Mouse (Mus musculus) kidney, adult 10 weeks (tissue): ENCODE results near the gene Otc. TPM values are rescaled to one million over a fixed set of nuclear protein-coding genes. Genes with fewer than 3 reads are reported as not detected.

Experiments used
- polyA plus RNA-seq: library from polyadenylated mRNA; stranded (reverse); fragments of 350-450 nt; fragmentation: Illumina TruSeq; extraction: RNeasy Lipid Tissue Mini Kit (QIAGEN cat#74804); gene quantifications from one replicate; pipeline ENCODE4 v1.2.3, GENCODE M21; 2014; ENCODE audit warnings: low read depth, low replicate concordance

Gene Otc
- polyA plus RNA-seq: 0.20 TPM

DNA sequence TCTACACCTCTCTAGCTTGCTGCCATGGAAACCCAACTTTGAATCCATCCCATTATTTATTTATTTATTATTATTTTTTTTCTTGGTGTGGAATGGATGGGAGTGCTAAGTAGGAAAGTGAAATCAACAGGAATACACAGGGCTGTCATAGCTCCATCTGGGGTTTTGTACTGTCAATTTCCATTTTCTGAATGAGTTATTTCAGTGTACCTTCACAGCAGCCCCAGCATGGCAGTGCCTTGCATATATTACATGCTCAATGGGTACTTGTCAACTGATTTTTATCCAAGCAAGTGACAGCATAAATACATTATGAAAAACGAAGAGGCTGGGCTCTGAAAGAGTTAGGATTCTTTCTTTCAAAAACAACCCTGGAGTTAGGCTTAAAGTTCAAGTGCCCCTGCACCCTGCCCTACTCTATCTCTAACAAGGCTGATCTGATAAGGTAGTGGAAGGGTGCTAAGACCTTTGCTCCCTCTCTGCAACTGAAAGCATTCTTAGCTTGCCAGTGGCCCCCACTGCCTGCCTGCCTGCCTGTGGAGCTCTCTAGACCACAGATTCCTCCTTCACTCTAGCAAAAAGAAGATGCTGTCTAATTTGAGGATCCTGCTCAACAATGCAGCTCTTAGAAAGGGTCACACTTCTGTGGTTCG, at the start of gene Otc:
Gene Otc (plus strand): TSS at position 454 of the 653 bp plus-strand sequence.

DNA sequence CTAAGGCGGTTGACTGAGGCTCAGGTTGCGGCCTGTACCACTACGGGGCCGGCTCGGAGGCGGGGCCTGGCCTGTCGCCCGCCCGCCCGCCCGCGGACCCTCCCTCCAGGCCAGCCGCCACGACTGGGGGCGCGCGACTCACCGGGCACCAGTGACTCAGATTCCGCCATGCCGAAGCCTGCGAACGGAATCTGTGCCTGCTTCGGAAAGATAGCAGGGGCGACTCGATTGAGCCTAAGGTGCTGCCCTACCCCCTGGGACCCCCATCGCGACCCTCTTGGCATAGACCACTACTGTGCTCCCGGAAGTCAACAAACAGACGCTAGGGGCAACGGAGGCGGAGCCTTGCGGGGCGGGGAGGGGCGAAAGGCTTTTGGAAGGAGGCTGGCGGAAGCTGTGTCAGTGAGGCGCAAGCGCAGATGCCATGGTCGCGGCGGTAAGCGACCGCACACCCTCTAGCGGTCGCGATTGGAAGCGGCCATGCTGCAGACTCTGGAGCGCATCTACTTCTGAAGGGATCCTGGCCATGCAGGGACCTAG, 35.6 kb upstream of the Otc start, which contains the start of gene Rpgr:
Gene Rpgr (minus strand): TSS at position 511 of the 540 bp plus-strand sequence.

Other genes starting within 250 kb of the Otc start
- 3.0 TPM for gene Srpx, start 134.6 kb upstream of the Otc start, polyA plus RNA-seq
- 14.2 TPM for gene Rpgr, start 35.4 kb upstream of the Otc start, polyA plus RNA-seq
- gene Tspan7, start 232.9 kb downstream of the Otc start, polyA plus RNA-seq: 49.8 TPM